Mouse (Mus musculus) right cerebral cortex, postnatal 4 days (tissue): Measurements from ENCODE around the gene Mon2.
"Not testable (repeated sequence)": the region's sequence is repeated elsewhere in the genome, so short reads cannot be mapped to it uniquely, and the experiment has no call there.

Experiments used
- DNase-seq: peaks from one replicate; pipeline ENCODE4 v3.0.0-alpha.2; 2022

The Mon2 gene

GRCm38 (mm10) chr10:122990606-122991005, 85.7 kb downstream of the Mon2 start:
- peak; percentile 17 for DNase-seq

GRCm38 (mm10) chr10:122989916-122990315, 86.4 kb downstream of the Mon2 start:
- DNase-seq: no peak

GRCm38 (mm10) chr10:122988372-122988771, 87.9 kb downstream of the Mon2 start:
- no peak for DNase-seq

GRCm38 (mm10) chr10:122987671-122988128, 88.6 kb downstream of the Mon2 start:
- DNase-seq: peak; percentile 29

DNA sequence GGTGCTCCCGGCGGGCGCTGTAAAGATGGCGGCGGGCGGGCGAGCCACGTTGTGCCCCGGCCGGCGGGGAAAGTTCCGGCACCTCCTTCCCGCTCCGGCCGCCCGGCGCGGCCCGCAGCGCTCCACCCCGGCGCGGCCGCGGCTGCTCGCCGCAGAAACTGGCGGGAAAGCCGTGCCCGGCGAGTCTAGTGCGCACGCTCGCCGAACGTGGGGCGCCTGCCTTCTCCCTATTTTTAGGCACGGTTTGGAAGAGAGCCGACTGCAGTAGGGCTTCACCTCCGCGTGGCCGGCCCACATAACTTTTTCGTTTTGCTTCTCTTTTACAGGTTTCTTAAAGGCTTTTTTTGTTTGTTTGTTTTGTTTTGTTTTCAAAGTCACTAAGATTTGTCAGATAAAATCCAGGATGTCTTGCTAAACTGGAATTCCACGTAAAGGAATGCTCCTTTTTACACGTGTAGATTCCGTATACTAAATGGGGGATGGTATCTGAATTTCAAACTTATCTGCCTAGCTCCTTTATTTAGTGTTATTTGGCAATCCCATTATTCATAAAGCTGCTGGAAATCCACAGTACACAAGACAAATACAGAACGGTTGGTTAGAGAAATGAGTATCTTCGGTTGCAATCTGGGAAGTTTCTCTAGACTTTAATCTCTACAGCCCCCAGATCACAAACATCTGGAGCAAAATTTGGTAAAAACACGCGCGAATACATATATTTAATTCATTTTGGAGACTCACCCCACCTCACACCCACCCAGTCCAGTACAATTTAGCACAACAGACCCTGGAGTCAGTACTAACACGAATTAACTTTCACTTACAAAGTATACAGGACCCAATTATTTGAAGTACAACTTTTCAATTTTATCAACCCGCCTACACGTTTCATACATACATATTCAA, 89.7 kb downstream of the Mon2 start:
- peak; percentile 70 for DNase-seq

DNA sequence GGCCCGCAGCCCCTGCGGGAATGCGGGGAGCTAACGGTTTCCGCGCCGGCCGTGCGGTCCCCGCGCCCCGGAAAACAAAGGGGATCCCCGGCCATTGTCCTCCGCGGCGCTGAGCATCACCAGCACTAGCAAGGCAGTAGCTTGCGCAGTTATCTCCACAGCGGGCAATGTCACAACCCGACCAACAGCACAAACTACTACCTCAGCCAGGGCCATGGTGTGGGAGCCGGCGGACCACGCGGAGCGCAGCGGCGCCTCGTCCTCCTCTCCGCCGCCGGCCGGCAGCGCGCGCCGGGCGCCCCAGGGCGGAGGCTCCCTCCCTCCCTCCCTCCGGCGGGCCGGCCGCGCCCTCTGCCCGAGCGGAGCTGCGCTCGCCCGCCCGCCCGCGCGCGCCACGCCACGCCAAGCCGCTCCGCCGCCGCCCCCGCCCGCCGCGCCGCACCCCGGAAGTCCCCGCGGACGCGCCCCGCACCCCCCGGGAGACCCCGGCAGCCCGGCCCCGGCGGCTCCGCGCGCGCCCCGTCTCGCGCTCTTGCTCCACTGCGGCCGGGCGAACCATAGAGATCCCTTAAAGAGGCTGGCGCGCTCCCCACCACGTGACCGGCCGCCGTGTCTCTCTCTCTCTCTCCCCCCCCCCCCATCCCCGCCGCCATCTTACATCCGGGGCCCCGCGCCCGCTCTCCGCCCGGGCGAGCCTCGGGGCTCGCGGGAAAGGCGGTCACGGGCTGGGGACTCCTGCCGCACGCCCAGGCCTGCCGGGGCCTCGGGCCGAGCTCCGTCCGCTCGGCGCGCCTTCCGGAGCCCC, 90.6 kb downstream of the Mon2 start:
- peak; percentile 83 for DNase-seq

- no peak for DNase-seq
These were observed 91.1 kb downstream of the Mon2 start for GRCm38 (mm10) chr10:122985252-122985514.

GRCm38 (mm10) chr10:122984531-122985251, 91.6 kb downstream of the Mon2 start:
- DNase-seq: no peak

GRCm38 (mm10) chr10:122983579-122984530, 92.5 kb downstream of the Mon2 start:
- no peak for DNase-seq

- no peak for DNase-seq
These were observed 93.3 kb downstream of the Mon2 start for GRCm38 (mm10) chr10:122982909-122983578.

DNA sequence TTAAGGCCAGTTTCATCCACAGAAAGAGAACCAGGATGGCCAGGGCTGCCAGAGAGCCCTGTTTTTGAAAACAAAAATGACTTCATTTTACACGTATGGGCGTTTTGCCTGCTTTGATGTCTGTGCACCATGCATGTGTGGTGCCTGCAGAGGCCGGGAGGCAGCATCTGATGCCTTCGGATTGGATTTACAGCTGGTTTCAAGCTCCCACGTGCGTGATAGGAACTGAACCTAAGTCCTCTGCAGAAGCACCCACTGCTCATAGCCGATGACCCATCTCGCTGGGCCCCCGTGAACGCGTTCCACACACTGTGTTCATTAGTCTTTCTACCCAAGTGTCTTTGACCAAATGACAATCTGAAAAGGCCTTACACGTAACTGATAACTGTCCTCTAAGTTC, 96.2 kb downstream of the Mon2 start:
- no peak for DNase-seq

DNA sequence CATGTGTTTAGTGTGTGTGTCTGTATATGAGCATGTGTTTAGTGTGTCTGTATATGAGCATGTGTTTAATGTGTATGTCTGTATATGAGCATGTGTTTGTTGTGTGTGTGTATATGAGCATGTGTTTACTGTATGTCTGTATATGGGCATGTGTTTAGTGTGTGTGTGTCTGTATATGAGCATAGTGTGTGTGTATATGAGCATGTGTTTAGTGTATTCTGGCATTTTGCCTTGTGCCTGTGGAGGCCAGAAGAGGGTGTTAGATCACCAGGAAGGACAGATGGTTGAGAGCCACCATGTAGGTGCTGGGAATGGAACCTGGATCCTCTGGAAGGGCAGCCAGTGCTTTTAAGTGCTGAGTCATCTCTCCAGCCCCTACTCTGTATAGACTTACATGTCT, 96.9 kb downstream of the Mon2 start:
- DNase-seq: no peak

DNA sequence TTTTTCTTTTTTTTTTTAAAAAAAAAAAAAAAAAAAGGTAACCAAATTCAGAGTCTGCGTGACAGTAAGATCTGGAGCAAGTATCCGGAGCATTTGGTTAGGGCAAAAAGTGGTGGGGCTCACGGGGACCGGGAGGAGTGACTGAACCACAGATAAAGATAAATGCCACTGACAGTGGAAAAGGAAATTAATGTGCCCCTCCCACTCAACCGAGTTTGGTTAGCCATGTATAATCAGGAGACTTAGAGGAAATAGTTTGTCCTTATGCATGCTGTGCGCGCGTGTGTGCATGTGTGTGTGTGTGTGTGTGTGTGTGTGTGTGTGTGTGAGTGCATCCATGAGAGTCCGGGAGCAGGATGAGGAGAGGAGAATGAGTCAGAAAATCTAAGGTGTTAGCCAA, 100.3 kb downstream of the Mon2 start:
- DNase-seq: no peak

GRCm38 (mm10) chr10:122973241-122973640, 103.1 kb downstream of the Mon2 start:
- DNase-seq: no peak

DNA sequence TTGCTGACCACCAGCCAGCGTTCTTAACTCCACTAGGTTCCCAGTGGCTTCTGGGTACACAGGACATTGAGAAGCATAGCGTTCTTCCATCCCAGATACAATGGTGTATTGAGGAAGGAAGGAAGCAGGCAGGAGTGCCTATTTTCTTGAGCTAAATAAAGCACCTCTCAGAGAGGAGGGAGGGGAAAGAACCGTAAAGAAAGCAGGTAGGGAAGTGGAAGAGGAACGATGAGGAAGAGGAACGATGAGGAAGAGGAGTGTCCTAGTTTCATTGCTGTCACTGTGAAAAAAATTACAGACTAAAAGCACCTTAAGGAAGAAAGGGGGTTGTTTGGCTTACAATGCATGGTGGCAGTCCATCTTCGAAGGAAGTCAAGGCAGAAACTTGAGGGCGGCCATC, 106.1 kb downstream of the Mon2 start:
- no peak for DNase-seq

DNA sequence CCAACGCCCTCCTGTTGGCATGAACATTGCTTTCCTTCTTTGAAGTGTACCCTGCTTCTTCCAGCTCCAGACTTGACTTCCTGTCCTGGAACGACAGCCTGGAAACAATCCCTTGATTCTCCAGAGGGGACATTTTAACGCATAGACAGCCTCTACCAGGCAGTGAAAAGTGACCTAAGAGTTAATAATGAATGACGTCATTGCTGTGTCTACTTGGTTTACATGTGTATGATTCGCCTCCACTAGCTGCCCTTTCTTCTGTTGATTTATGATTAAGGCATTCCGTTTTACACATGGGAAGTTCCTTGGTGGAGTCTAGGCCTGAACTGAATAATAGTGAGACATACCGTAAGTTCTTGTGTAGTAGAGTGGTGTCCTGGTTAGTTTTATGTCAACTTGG, 109.9 kb downstream of the Mon2 start:
- DNase-seq: no peak

GRCm38 (mm10) chr10:122965650-122966049, 110.7 kb downstream of the Mon2 start:
- not testable (repeated sequence) for DNase-seq

DNA sequence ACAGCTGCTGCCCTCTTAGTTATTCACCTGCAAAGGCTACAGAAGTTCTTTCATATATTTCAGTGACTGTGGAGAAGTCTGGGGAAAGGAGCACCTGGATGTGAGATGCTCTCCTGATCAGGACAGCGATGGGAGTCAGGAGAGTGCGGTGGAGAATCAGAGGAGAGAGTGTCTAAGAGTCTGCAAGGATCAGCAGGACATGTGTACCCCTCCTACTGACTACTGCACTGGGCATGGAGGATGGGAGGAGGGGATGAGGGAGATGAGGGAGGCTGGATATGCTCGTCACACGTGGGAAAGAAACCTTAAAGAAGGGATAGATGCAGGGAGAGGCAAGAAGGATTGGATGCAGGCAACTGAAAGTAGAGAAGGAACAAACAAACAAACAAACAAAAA, 112.1 kb downstream of the Mon2 start:
- no peak for DNase-seq

DNA sequence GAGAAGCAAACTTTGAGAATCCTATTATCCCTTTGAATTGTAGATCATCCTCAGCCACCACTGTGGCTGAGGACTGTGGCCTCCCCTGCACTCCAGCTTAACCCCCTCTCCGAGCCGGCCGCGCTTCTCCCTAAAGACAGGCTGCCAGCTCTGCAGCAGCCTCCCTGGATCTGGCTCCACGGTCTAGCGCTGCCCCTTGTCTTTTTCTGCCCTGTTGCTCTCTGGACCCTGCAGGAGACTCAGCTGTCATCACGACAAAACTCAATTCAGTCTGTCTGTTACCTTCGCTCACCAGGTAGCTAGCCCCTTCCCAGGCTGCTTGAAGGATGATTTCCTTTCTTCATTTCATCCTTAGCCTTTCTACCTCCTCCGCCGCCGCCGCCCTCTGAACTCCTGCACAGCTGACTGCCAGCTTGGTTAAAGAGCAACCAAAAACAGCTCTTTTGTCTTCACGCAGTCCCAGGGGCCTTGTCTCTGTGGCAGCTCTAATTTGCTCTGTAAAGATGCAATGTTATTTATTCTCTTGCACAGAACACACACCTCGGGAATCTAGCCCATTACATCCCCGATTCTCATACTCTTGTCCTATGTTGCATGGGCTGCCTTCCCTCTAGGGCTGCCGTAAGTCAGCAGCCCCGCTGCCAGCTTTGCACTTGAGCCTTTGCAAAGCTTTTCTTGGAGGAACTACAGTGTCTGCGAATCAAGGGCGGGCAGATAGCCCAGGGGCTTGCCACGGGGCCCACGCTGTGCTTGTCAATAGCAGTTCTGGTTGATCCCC, 112.7 kb downstream of the Mon2 start:
- DNase-seq: peak; percentile 49

GRCm38 (mm10) chr10:122962651-122963050, 113.7 kb downstream of the Mon2 start:
- DNase-seq: no peak

DNA sequence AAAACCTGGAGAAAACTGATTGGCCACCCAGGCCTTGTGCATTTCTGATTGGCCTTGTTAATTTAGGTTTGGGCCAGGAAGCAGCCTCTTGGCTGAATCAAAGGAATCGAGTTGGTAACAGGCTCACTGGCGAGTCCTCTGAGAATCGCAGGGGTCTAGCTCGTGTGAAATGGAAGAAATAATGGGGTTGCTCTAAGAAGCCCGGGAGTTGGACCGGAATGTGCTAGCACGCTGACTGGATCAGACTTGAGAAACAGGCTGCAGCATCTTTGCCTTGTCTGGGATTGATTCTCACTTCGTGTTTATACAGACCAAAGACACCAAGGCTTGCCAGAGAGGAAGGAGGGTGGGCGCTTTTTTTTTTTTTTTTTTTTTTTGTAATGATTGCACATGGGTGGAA, 114.8 kb downstream of the Mon2 start:
- DNase-seq: no peak
